Mouse (Mus musculus): ENCODE measurements around the gene Ptprn. TPM values are rescaled to one million over a fixed set of nuclear protein-coding genes. Genes with fewer than 3 reads are reported as not detected.

Ptprn gene
- polyA plus RNA-seq (2014; fragmentation: Illumina TruSeq; extraction: RNeasy Lipid Tissue Mini Kit (QIAGEN cat#74804); ENCODE audit: low read depth, low replicate concordance): 3.9 TPM

GRCm38 (mm10) chr1:75264091-75264880 lies at the start of gene Ptprn:
Gene Ptprn (minus strand): TSS chr1:75264502.

GRCm38 (mm10) chr1:75278228-75278627 lies 13.9 kb upstream of the Ptprn start, which contains the start of gene Resp18:
Gene Resp18 (minus strand): TSS chr1:75278415.

DNA sequence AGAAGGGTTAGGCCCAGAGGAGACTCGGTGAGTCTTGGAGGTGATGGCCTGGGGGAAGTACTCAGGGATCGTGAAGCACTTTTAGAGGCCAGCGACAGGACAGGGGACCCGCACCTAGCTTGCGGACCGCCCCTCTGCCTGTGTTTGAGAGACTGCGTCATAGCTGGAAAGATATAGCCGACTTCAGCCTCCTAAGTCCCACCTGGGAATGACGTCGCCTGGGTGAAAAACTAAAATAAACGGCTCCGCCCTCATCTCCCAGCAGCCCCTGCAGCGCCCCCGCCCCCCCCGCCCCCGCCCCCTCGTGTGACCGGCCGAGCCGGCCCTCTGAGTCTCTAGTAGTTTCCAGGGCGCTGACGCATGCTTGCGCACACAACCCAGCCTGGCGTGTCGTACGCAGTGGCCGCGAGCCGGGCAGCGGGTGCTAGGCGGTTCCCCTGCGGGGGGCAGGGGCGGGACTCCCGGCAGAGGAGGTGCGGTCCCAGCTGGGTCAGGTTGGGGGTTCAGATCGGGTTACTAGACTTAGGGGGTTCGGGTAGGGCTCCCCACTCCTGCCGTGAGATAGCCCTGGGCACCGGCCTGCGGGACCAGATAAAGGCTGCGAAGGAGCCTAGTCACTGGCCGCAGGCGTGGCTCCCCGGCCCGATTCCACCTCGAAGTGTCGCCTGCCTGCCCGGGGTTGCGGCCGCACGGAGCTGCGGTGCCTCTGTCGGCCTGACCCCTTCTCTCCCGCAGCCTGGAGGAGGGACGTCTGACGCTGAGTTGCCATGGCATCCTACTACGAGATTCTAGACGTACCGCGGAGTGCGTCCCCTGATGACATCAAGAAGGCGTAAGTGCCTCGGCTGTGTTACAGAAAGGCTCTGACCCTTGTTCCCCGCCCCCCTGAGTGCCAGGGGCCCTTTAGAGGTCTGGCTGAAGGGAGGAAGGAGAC lies 27.9 kb downstream of the Ptprn start, which contains the start of gene Dnajb2:
TSS of gene Dnajb2 (plus strand) at position 290 of the 934 bp plus-strand sequence.

GRCm38 (mm10) chr1:75231664-75232152 lies 32.6 kb downstream of the Ptprn start, which contains the start of gene A630095N17Rik:
Gene A630095N17Rik (minus strand): TSS chr1:75232102.

DNA sequence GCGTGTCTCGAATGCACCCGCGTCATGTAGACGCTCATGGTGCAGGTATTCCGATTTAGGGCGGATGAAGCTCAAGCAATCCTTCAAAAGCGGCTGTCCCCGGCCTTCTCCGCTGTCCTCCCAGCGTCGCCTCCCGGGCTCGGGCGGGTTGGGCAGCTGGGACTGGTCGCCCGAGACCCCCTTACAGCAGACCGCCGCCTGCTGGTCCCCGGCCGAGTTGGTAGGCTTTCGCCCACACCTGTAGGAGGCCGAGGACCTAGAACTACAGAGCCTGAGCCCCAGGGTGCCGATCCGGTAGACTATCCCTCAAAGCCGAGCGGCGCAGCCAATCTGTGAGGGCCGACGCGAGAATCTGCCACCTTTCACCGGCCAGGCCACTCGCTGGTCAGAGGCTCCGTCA lies 44.8 kb downstream of the Ptprn start, which contains the start of gene Tuba4a:
TSS of gene Tuba4a (minus strand) at position 335 of the 400 bp plus-strand sequence.

DNA sequence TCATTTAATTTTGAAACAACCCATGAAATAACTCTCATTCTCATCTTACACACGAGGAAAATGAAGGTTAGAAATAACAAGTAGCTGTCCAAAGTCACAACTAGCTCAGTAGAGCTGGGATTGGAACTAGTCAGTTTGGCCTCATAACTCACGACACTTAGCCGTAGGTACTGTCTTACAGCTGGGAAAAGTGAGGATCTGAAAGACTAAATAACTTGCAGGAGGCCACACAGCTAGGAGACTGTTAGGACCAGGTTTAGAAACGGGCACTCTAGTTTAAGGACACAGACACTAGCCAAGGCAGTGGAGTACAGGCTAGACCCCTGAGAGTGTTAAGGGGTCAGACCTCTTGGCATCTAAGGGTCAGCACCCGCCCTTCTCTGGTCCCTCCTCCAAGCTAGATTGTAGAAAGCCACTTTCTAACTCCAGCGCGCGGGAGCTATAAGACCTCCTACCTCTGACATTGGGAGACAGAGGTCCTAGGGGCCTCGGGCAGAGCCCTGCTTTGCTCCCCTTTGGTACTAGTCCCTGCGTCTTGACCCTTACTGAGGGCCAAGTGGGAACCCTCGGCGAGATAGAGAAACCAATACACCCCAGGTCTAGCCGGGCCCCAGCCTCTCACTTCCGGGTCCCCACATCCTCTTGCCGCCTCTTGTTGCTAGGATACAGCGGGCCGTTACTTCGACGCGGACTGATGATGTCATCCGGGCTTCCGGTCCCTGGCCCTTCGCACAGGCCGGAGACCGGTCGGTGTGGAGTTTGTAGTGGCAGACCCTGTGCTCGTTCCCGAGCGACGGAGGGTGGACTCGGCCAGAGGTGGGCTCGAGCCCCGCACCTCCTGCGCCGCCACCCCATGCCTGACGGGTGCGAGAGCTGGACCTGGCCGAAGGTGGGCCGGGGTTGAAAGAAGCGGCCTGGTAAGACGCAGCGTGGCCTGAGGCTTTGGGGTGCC lies 53.9 kb downstream of the Ptprn start, which contains the start of the genes Glb1l and Stk16:
TSS of gene Glb1l (minus strand) at position 678 of the 952 bp plus-strand sequence.
TSS of gene Stk16 (plus strand) at position 703 of the 952 bp plus-strand sequence.

Other genes with a start within 250 kb of the Ptprn start
- gene Nhej1, start 139.3 kb downstream of the Ptprn start, polyA plus RNA-seq (2014; fragmentation: Illumina TruSeq; extraction: RNeasy Lipid Tissue Mini Kit (QIAGEN cat#74804); ENCODE audit: low read depth, low replicate concordance): 1.6 TPM
- not detected for gene Slc23a3, start 130.6 kb downstream of the Ptprn start, polyA plus RNA-seq (2014; fragmentation: Illumina TruSeq; extraction: RNeasy Lipid Tissue Mini Kit (QIAGEN cat#74804); ENCODE audit: low read depth, low replicate concordance)
- gene Cnppd1, start 121.8 kb downstream of the Ptprn start, polyA plus RNA-seq (2014; fragmentation: Illumina TruSeq; extraction: RNeasy Lipid Tissue Mini Kit (QIAGEN cat#74804); ENCODE audit: low read depth, low replicate concordance): 7.9 TPM
- 10.9 TPM for gene Retreg2, start 121.7 kb downstream of the Ptprn start, polyA plus RNA-seq (2014; fragmentation: Illumina TruSeq; extraction: RNeasy Lipid Tissue Mini Kit (QIAGEN cat#74804); ENCODE audit: low read depth, low replicate concordance)
- gene Zfand2b, start 95.9 kb downstream of the Ptprn start, polyA plus RNA-seq (2014; fragmentation: Illumina TruSeq; extraction: RNeasy Lipid Tissue Mini Kit (QIAGEN cat#74804); ENCODE audit: low read depth, low replicate concordance): not detected
- 5.2 TPM for gene Abcb6, start 84.1 kb downstream of the Ptprn start, polyA plus RNA-seq (2014; fragmentation: Illumina TruSeq; extraction: RNeasy Lipid Tissue Mini Kit (QIAGEN cat#74804); ENCODE audit: low read depth, low replicate concordance)
- 8.9 TPM for gene Ankzf1, start 72.4 kb downstream of the Ptprn start, polyA plus RNA-seq (2014; fragmentation: Illumina TruSeq; extraction: RNeasy Lipid Tissue Mini Kit (QIAGEN cat#74804); ENCODE audit: low read depth, low replicate concordance)
- gene Atg9a, start 72.3 kb downstream of the Ptprn start, polyA plus RNA-seq (2014; fragmentation: Illumina TruSeq; extraction: RNeasy Lipid Tissue Mini Kit (QIAGEN cat#74804); ENCODE audit: low read depth, low replicate concordance): 9.6 TPM
- 18.0 TPM for gene Glb1l, start 53.7 kb downstream of the Ptprn start, polyA plus RNA-seq (2014; fragmentation: Illumina TruSeq; extraction: RNeasy Lipid Tissue Mini Kit (QIAGEN cat#74804); ENCODE audit: low read depth, low replicate concordance)
- 14.7 TPM for gene Stk16, start 53.7 kb downstream of the Ptprn start, polyA plus RNA-seq (2014; fragmentation: Illumina TruSeq; extraction: RNeasy Lipid Tissue Mini Kit (QIAGEN cat#74804); ENCODE audit: low read depth, low replicate concordance)
- gene Tuba4a, start 44.6 kb downstream of the Ptprn start, polyA plus RNA-seq (2014; fragmentation: Illumina TruSeq; extraction: RNeasy Lipid Tissue Mini Kit (QIAGEN cat#74804); ENCODE audit: low read depth, low replicate concordance): 6.2 TPM
- gene A630095N17Rik, start 32.4 kb downstream of the Ptprn start, polyA plus RNA-seq (2014; fragmentation: Illumina TruSeq; extraction: RNeasy Lipid Tissue Mini Kit (QIAGEN cat#74804); ENCODE audit: low read depth, low replicate concordance): not detected
- 23.0 TPM for gene Dnajb2, start 28.1 kb downstream of the Ptprn start, polyA plus RNA-seq (2014; fragmentation: Illumina TruSeq; extraction: RNeasy Lipid Tissue Mini Kit (QIAGEN cat#74804); ENCODE audit: low read depth, low replicate concordance)
- gene Resp18, start 13.9 kb upstream of the Ptprn start, polyA plus RNA-seq (2014; fragmentation: Illumina TruSeq; extraction: RNeasy Lipid Tissue Mini Kit (QIAGEN cat#74804); ENCODE audit: low read depth, low replicate concordance): 76.9 TPM
- gene Dnpep, start 53.5 kb upstream of the Ptprn start, polyA plus RNA-seq (2014; fragmentation: Illumina TruSeq; extraction: RNeasy Lipid Tissue Mini Kit (QIAGEN cat#74804); ENCODE audit: low read depth, low replicate concordance): 2.2 TPM
- 1.2 TPM for gene Des, start 95.8 kb upstream of the Ptprn start, polyA plus RNA-seq (2014; fragmentation: Illumina TruSeq; extraction: RNeasy Lipid Tissue Mini Kit (QIAGEN cat#74804); ENCODE audit: low read depth, low replicate concordance)
- 1.0 TPM for gene Speg, start 110.8 kb upstream of the Ptprn start, polyA plus RNA-seq (2014; fragmentation: Illumina TruSeq; extraction: RNeasy Lipid Tissue Mini Kit (QIAGEN cat#74804); ENCODE audit: low read depth, low replicate concordance)
- gene Gmppa, start 171.4 kb upstream of the Ptprn start, polyA plus RNA-seq (2014; fragmentation: Illumina TruSeq; extraction: RNeasy Lipid Tissue Mini Kit (QIAGEN cat#74804); ENCODE audit: low read depth, low replicate concordance): 6.8 TPM
- gene Asic4, start 185.9 kb upstream of the Ptprn start, polyA plus RNA-seq (2014; fragmentation: Illumina TruSeq; extraction: RNeasy Lipid Tissue Mini Kit (QIAGEN cat#74804); ENCODE audit: low read depth, low replicate concordance): 0.29 TPM
- 0.41 TPM for gene Chpf, start 214.8 kb upstream of the Ptprn start, polyA plus RNA-seq (2014; fragmentation: Illumina TruSeq; extraction: RNeasy Lipid Tissue Mini Kit (QIAGEN cat#74804); ENCODE audit: low read depth, low replicate concordance)
- gene Tmem198, start 215.0 kb upstream of the Ptprn start, polyA plus RNA-seq (2014; fragmentation: Illumina TruSeq; extraction: RNeasy Lipid Tissue Mini Kit (QIAGEN cat#74804); ENCODE audit: low read depth, low replicate concordance): not detected
- gene Obsl1, start 241.9 kb upstream of the Ptprn start, polyA plus RNA-seq (2014; fragmentation: Illumina TruSeq; extraction: RNeasy Lipid Tissue Mini Kit (QIAGEN cat#74804); ENCODE audit: low read depth, low replicate concordance): 0.93 TPM
- gene Inha, start 242.6 kb upstream of the Ptprn start, polyA plus RNA-seq (2014; fragmentation: Illumina TruSeq; extraction: RNeasy Lipid Tissue Mini Kit (QIAGEN cat#74804); ENCODE audit: low read depth, low replicate concordance): 1.9 TPM